Mouse (Mus musculus): Measurements from ENCODE around the gene Akt3.

Akt3 gene

GRCm38 (mm10) chr1:177010607-177011302, 247.2 kb downstream of the Akt3 start:
- DNase-seq (ENCODE audit: low spot score in 2 of 2): no peak

DNA sequence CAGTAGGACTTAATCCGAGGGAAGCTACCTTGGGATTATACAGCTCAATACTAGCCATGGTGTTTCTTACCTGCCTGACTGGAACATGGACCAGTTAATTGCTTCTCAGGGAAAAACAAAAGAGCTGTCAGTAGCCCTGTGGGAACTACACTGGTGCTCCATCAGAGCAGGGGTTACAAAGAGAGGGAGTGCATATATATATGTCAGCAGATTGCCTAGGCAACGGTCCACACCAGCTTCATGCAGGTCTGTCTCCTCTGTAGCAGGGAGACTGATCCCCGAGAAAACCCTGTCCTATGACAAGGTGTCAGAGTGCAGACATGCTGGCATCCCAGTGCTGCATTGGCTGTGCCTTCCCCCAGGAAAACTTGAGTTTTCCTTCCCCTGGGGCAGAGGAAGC, 248.0 kb downstream of the Akt3 start:
- DNase-seq (ENCODE audit: low spot score in 2 of 2): no peak

DNA sequence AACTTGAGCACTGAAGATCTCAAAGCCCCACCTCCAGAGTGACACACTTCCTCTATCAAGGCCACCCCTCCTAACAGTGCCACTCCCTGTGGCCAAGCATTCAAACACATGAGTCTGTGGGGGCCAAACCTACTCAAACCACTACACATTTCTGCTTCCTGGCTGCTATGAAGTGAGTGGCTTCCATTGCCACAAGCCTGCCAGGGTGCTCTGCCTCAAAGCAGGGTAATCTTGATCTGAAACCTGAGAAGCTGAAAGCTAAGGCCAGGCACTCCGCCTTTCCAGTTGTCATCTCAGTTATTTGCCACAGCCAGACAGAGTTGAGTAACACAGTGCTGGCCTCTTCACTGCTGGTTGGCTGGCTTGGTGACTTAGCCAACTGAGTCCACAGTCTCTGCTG, 249.2 kb downstream of the Akt3 start:
- no peak for DNase-seq (ENCODE audit: low spot score in 2 of 2)

GRCm38 (mm10) chr1:177007405-177007804, 250.6 kb downstream of the Akt3 start:
- no peak for DNase-seq (ENCODE audit: low spot score in 2 of 2)

- DNase-seq (ENCODE audit: low spot score in 2 of 2): no peak
Measured at GRCm38 (mm10) chr1:177004041-177004741, 253.8 kb downstream of the Akt3 start.

GRCm38 (mm10) chr1:177002951-177003350, 255.1 kb downstream of the Akt3 start:
- no peak for DNase-seq (ENCODE audit: low spot score in 2 of 2)

- DNase-seq (ENCODE audit: low spot score in 2 of 2): peak in 1 of 2 experiments; percentile 47
Measured at GRCm38 (mm10) chr1:176999011-176999410, 259.0 kb downstream of the Akt3 start.

GRCm38 (mm10) chr1:176997711-176998689, 260.0 kb downstream of the Akt3 start:
- no peak for DNase-seq (ENCODE audit: low spot score in 2 of 2)

GRCm38 (mm10) chr1:176997254-176997653, 260.7 kb downstream of the Akt3 start:
- no peak for DNase-seq (ENCODE audit: low spot score in 2 of 2)

DNA sequence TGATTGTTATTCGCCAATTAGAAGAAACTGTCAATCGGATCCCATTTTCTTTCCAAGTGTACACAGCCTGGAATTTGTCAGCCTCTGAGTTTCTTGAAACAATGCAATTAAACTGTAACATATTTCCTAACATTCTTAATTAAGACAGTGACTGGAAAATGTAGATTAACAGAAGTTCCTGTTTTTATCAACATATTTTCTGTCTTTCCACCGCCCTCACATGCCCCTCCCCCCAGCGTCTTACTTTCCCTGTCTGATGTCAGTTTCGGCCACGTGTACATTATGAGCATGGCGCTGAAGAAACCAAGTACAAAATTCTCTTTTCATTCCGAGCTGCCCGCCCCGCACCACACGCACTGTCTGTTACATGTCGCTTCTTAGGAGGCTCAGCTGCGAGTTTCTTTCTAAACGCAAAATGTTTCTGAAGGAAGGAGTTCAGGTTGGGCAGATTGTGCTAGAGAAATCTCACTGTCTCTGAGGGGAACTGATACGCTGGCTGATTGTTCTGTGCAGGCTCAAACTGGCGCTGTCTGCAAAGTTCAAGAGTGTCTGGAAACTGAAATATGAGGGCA, 261.3 kb downstream of the Akt3 start:
- DNase-seq (ENCODE audit: low spot score in 2 of 2): peak in 1 of 2 experiments; percentile 59

GRCm38 (mm10) chr1:176996166-176996565, 261.8 kb downstream of the Akt3 start:
- DNase-seq (ENCODE audit: low spot score in 2 of 2): no peak

GRCm38 (mm10) chr1:176995419-176995775, 262.6 kb downstream of the Akt3 start:
- no peak for DNase-seq (ENCODE audit: low spot score in 2 of 2)

DNA sequence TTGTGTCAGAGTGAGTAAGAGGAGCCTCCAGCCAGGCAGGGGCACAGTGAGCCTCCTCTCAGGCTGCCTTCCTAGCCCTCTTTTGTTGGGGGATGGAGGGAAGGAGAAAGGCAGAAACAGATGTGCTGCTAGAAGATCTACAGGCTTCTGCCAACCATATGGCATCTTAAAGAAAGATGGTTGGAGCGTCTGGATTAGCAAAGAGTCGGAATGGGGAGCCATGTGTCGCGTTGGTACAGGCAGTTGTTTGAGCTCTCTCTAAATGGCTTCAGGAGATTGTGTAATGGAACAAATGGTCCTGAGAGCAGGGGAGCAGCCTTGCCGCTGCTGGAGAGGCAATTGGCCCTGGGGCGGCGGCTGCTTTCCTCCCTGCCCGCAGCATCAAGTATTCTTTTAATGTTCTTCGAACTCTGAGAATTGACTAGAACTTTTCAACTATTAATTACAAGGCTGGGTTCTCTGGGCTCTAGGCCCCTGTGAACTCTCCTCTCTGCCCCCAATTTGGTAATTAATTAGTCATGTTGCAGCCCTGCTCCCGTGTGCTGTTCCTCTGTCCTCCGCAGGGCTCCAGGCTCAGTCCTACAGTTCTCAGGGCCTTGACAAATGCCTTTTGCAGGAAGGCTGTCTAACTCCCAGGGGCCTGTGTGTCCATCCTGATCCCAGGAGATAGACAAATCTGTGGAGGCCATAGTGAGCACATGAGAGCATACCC, 263.1 kb downstream of the Akt3 start:
- no peak for DNase-seq (ENCODE audit: low spot score in 2 of 2)

DNA sequence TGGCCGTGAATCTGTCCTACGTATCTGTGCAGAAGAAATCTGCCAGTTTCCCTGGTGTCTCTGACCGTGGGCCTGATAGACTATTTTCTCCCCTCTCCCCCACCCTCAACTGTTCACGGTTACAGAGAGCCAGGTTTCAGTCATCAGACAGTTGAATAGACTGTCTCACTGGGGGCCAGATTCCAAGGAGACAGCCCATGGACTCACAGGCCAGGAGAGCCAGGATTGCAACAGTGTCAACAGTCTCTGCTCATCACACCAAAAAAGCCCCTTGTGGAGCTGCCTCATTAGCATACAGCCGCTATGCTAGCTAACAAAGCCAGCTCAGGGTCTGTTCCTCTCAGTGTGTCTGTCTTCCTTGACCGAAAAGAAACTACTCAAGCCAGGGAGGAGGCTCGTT, 263.9 kb downstream of the Akt3 start:
- DNase-seq (ENCODE audit: low spot score in 2 of 2): no peak

DNA sequence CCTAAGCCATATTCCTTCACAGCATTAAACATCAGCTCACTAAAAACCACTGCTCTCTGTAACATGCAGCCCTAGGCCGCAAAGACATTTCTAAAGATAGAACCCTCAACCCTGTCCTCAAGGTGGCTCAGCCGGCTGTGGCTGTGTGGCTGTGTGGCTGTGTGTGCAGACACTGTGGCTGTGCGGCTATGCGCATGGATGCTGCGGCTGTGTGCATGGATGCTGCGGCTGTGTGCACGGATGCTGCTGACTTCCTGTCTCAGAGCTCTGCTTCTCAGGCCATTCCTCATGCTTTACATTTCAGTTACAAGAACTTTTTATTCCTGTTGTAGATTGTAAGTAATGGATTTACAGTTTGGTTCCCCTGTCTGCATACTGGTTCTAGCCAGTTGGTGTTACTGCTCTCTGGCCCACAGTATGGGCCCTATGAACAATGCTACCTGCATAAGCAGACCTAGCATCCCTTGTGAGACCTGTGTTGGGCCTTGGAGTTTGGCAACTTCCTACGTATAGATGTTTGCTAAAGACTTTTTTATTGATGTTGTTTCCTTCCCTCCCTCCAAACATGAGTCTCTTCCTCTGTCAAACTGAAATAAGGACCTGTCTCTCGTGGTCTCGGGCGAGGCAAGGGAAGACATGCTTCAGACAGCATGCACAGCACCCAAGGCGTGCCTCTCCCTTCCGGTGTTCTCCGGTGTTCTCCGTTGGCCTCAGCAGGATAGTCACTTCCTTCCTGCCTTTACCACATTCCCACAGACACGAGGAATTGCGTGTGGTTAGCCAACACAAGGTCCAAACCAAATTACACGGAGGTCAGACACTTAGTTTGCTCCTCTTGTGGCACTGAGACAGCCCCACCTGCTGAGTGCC, 264.6 kb downstream of the Akt3 start:
- DNase-seq (ENCODE audit: low spot score in 2 of 2): peak in 1 of 2 experiments; percentile 26

- no peak for DNase-seq (ENCODE audit: low spot score in 2 of 2)
Measured at GRCm38 (mm10) chr1:176992517-176992916, 265.5 kb downstream of the Akt3 start.

- no peak for DNase-seq (ENCODE audit: low spot score in 2 of 2)
Measured at GRCm38 (mm10) chr1:176991473-176991872, 266.5 kb downstream of the Akt3 start.

DNA sequence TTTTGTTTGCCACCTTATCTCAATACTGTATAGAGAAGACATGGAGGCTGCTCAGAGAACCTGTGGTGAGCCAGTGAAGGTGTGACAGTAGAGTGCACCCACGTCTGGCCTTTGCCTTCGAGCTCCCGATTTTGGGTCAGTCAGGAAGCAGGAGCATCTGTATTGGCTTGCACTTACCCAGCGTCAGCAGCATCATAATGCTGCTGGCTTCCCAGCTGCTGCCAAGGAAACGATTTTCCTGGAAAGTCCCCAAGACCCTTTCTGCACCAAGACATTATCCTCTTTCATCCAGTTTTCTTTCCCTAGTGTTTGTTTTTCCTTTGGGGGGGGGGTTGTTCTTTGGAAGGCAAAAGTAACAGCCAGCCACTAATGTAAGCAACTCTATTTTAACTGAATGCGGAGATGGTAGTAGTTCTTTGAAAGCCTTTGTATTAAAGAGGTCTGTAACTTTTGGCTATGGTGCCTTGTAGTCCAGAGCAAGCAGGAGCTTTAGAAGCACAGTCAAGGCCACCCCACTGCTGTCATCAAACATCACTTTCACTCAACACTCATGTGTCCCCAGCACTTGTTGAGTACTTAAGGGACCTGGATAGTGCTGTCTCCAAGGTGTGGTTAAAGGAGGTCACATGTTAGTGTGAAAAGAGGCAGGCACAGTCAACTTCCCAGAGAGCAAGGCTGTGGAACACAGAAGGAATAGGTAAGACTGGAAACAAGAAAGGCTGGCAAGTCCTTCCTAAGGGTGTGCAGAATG, 270.8 kb downstream of the Akt3 start:
- no peak for DNase-seq (ENCODE audit: low spot score in 2 of 2)

DNA sequence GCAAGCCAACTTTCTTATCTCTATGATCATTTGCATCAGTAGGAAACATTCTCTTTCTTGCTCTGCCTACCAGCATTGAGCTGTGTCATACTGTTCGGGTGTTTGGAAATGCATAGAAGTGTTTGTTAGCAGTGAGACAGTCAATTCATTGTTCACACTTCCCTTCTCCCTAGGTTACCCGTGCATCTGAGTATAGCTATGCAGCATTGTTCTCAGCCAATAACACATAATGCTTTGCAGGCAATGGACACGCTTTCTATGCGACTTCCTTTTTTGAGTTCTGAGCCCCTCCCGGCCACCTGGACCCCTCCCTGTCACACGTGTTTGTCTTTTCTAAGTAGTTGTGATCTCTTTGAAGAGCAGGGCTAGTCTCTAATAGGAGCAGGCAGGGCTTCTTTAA, 271.7 kb downstream of the Akt3 start:
- DNase-seq (ENCODE audit: low spot score in 2 of 2): peak in 1 of 2 experiments; percentile 45

GRCm38 (mm10) chr1:176985691-176986090, 272.3 kb downstream of the Akt3 start:
- no peak for DNase-seq (ENCODE audit: low spot score in 2 of 2)
